Mouse (Mus musculus) urinary bladder, postnatal 14 days (tissue): ENCODE data around the gene Xpo4.
"Not testable (repeated sequence)": the region's sequence is repeated elsewhere in the genome, so short reads cannot be mapped to it uniquely, and the experiment has no call there.

Experiments
- DNase-seq: peaks from one replicate; pipeline ENCODE4 v3.0.0; 2021; ENCODE audit warnings: low spot score

The Xpo4 gene

GRCm38 (mm10) chr14:57679958-57680535, 14.8 kb upstream of the Xpo4 start:
- DNase-seq = peak; percentile 84

- no peak for DNase-seq
Observed at GRCm38 (mm10) chr14:57679523-57679922, 14.3 kb upstream of the Xpo4 start.

- DNase-seq = no peak
Observed at GRCm38 (mm10) chr14:57675481-57675880, 10.3 kb upstream of the Xpo4 start.

- no peak for DNase-seq
Observed at GRCm38 (mm10) chr14:57665628-57665950, 359 bp upstream of the Xpo4 start.

GRCm38 (mm10) chr14:57664311-57664821, 864 bp downstream of the Xpo4 start:
- DNase-seq = no peak

GRCm38 (mm10) chr14:57663630-57664029, 1.6 kb downstream of the Xpo4 start:
- no peak for DNase-seq

- DNase-seq = no peak
Observed at GRCm38 (mm10) chr14:57658301-57658700, 6.9 kb downstream of the Xpo4 start.

- DNase-seq = no peak
Observed at GRCm38 (mm10) chr14:57657500-57657899, 7.7 kb downstream of the Xpo4 start.

GRCm38 (mm10) chr14:57656519-57656918, 8.7 kb downstream of the Xpo4 start:
- DNase-seq = not testable (repeated sequence)

- no peak for DNase-seq
Observed at GRCm38 (mm10) chr14:57649501-57649900, 15.7 kb downstream of the Xpo4 start.

- DNase-seq = no peak
Observed at GRCm38 (mm10) chr14:57646155-57646554, 19.1 kb downstream of the Xpo4 start.

GRCm38 (mm10) chr14:57639153-57639552, 26.1 kb downstream of the Xpo4 start:
- peak; percentile 14 for DNase-seq

- DNase-seq = no peak
Observed at GRCm38 (mm10) chr14:57634141-57634540, 31.1 kb downstream of the Xpo4 start.

- no peak for DNase-seq
Observed at GRCm38 (mm10) chr14:57629595-57629994, 35.6 kb downstream of the Xpo4 start.

- no peak for DNase-seq
Observed at GRCm38 (mm10) chr14:57622934-57623333, 42.3 kb downstream of the Xpo4 start.

- no peak for DNase-seq
Observed at GRCm38 (mm10) chr14:57621699-57622098, 43.5 kb downstream of the Xpo4 start.

GRCm38 (mm10) chr14:57620598-57621236, 44.5 kb downstream of the Xpo4 start:
- DNase-seq = no peak

GRCm38 (mm10) chr14:57619487-57619886, 45.7 kb downstream of the Xpo4 start:
- DNase-seq = peak; percentile 23

GRCm38 (mm10) chr14:57617675-57618074, 47.6 kb downstream of the Xpo4 start:
- no peak for DNase-seq

GRCm38 (mm10) chr14:57616339-57616965, 48.8 kb downstream of the Xpo4 start:
- DNase-seq = no peak

- DNase-seq = no peak
Observed at GRCm38 (mm10) chr14:57615828-57616227, 49.4 kb downstream of the Xpo4 start.

GRCm38 (mm10) chr14:57611034-57611433, 54.2 kb downstream of the Xpo4 start:
- DNase-seq = no peak

GRCm38 (mm10) chr14:57609816-57610329, 55.4 kb downstream of the Xpo4 start:
- no peak for DNase-seq
